Mouse (Mus musculus): ENCODE results near the gene Tex29. TPM values are rescaled to one million over a fixed set of nuclear protein-coding genes. Genes with fewer than 3 reads are reported as not detected.

Tex29 gene
- polyA plus RNA-seq (2012; ENCODE audit: insufficient read depth, insufficient read length, missing spikeins) = not detected in 2 replicates

DNA sequence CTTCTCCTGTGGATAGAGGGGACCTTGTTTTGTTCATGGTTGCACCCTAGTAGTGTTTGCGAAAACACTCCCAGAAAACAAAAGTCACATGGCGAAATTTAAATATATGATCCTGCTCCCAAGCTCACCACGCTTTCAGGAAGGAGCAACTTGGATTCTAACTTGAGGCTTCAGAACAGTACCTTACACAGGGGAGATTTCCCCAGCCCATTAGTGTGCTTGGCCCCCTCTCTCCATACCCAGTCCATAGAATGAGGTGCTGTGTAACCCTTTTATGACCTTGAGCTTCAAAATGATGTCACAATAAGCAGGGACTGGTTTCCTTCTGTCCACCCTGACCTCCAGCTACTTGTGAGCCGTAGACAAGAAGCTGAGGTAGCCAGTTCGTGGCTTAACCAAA is at the start of gene Tex29:
TSS of gene Tex29 (plus strand) at position 301 of the 400 bp plus-strand sequence.
- Histone ChIP-seq H3K4me1 (ENCODE audit: control insufficient read depth, insufficient read depth, insufficient read length, low read length) (no peaks in the 10 kb centered on the region), H3K27ac (replicated peaks; ENCODE audit: low read depth, low read length) (no peak within 1 kb of the TSS), H3K4me3 (ENCODE audit: insufficient read depth, low read depth, low read length) (no peak within 1 kb of the TSS)

DNA sequence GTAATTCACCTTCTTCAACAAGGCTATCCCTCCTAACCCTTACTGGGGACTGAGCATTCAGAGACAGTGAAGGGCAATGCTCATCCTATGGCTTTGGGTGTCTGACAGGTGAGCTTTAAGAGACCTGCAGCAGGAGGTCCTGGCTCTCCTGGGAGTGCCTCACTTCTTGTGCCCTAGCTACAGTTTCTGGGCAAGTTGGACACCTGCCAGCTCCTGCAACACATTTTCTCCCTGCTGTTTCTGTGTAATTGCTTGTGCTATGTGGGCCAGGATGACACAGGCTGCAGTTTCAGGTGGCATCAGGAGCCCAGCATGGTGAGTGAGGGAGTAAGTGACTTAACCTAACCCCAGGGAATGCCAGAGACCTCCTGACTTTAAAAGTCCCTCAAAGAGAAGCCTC is 45.3 kb upstream of the Tex29 start:
- Histone ChIP-seq H3K27ac (replicated peaks; ENCODE audit: low read depth, low read length) (no peak overlapping the region), H3K4me1 (ENCODE audit: control insufficient read depth, insufficient read depth, insufficient read length, low read length) (no peaks in the 10 kb centered on the region), H3K4me3 (ENCODE audit: insufficient read depth, low read depth, low read length) (no peak overlapping the region)

DNA sequence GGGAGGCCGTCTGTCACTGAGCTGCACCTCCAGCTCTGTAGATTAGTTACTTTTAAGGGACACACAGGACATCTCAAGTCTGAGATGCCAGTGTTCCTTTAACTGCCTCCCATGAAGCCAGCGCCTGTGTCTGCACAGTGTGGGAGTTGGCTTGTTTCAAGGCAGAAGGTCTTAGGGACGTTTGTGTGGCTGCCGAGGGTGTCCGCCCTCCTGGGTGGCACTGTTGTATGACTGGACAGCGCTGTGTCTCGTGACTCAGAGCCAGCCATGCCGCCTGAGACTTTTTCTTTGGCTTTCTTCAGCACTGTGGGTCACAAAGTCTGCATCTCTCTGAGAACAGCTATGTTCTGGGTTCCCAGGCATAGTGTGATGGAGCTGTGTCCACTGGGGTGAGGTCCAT is 43.1 kb upstream of the Tex29 start:
- no peaks in the 10 kb centered on the region for H3K4me1 ChIP-seq (ENCODE audit: control insufficient read depth, insufficient read depth, insufficient read length, low read length)
- H3K4me3 ChIP-seq (ENCODE audit: insufficient read depth, low read depth, low read length) = no peak overlapping the region
- no peak overlapping the region for H3K27ac ChIP-seq (replicated peaks; ENCODE audit: low read depth, low read length)

DNA sequence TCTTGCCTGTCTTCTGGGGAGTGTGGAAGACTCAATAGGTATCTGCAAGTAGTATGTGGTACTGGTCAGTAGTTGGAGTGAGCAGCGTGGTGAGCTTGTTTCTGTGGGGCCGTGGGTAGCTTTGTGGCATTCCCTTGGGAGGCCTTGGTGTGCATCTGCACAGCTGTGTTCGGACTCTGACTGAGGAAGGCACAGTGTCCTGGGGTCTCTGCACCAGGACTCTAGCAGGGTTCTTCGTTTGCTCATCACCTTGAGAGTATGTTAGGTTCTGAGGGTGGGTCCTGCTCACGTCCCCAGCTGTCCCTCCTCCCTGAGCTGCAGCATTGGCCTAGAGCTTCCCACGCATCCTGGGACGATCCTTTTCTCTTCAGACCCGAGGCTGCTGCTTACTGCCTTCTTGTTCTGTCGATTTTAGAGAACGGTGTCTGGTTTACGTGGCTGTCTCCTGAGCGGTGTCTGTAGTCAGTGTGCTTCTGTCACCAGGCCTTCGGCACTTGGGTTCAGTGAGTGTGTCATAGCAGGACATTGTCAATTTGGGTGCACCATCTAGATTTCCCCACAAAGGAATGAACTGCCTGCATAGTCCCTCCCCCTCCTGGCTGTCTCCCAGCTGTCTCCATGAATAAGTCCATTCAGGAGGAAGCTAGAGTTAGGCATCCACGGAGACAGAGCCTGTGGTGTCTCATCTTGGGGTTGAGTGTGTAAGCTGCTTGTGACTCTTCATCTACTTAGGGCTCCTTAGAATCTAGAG is 42.4 kb upstream of the Tex29 start:
- Histone ChIP-seq H3K4me3 (ENCODE audit: insufficient read depth, low read depth, low read length) (no peak overlapping the region), H3K27ac (replicated peaks; ENCODE audit: low read depth, low read length) (no peak overlapping the region), H3K4me1 (ENCODE audit: control insufficient read depth, insufficient read depth, insufficient read length, low read length) (no peaks in the 10 kb centered on the region)

DNA sequence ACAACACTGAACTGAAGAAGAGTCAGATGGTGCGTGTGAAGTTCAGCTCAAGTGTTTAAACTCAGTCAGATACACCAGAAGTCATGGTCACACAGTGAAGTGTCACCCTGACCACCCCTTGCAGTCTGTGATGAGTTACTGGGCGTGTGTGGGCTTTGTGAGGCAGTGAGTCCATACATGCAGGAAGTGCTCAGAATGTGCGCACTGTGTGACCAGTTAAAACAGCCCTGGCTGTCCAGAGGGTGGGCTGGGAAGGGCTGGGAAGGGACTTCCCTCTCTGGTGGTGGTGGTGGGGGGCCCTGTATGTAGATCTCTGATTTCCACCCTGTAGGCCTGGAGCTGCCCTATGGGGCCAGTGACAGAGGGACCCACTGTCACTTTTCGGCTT is 41.8 kb upstream of the Tex29 start:
- Histone ChIP-seq H3K4me3 (ENCODE audit: insufficient read depth, low read depth, low read length) (no peak overlapping the region), H3K27ac (replicated peaks; ENCODE audit: low read depth, low read length) (no peak overlapping the region), H3K4me1 (ENCODE audit: control insufficient read depth, insufficient read depth, insufficient read length, low read length) (no peaks in the 10 kb centered on the region)

DNA sequence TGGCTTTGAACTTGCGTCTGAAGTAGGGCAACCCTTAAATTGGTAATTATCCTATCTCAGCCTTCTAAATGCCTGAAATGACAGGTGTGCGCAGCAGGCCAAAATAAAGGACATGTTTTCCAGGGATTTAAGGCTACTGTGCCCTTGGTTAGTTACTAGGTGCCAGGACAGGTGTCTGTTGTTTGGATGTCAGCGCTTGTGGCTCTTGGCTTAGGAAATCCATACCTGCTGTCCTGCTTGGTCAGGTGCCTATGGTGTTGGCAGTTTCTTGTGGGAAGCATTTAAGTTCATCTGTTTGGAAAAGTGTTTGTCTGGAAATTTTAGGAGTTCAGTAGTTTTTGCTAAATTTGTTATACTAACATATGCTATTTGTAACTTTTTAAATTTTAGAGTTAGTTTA is 41.2 kb upstream of the Tex29 start:
- H3K4me3 ChIP-seq (ENCODE audit: insufficient read depth, low read depth, low read length) = no peak overlapping the region
- H3K27ac ChIP-seq (replicated peaks; ENCODE audit: low read depth, low read length) = no peak overlapping the region
- H3K4me1 ChIP-seq (ENCODE audit: control insufficient read depth, insufficient read depth, insufficient read length, low read length) = no peaks in the 10 kb centered on the region

DNA sequence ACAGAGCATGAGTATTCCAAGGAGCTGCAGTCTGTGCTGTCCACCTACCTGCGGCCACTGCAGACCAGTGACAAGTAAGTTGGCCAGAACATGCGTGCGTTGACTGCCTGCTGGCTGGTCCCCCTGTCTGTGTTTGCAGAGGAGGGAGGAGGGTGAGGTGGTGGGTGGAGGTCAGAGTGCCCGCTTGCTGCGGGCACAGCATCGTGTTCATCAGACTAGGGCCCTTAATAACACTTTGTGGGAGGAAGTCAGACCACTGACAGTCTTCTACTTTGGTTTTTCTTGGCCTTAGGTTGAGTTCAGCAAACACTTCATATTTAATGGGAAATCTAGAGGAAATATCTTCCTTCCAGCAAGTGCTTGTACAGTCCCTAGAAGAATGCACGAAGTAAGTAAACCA is 39.8 kb upstream of the Tex29 start:
- no peaks in the 10 kb centered on the region for H3K4me1 ChIP-seq (ENCODE audit: control insufficient read depth, insufficient read depth, insufficient read length, low read length)
- H3K4me3 ChIP-seq (ENCODE audit: insufficient read depth, low read depth, low read length) = no peak overlapping the region
- no peak overlapping the region for H3K27ac ChIP-seq (replicated peaks; ENCODE audit: low read depth, low read length)

DNA sequence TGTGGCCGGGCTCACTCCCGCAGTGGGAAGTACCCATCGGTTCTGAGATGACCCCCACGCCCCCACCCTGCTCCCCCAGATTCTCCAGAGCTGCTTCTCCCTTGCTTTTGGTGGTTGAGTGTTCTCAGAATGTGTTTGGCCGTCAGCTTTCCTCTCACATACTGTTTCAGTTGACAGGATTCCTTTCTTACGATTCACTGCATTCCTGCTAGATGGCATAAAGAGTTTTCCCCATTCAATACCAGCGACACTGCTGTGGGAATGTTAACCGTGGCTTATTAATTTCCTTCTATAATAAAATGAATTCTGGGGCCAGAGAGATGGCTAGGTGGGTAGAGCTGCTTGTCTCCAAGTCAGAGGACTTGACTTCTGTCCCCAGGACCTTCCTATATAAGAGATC is 38.7 kb upstream of the Tex29 start:
- H3K4me1 ChIP-seq (ENCODE audit: control insufficient read depth, insufficient read depth, insufficient read length, low read length) = no peaks in the 10 kb centered on the region
- no peak overlapping the region for H3K27ac ChIP-seq (replicated peaks; ENCODE audit: low read depth, low read length)
- no peak overlapping the region for H3K4me3 ChIP-seq (ENCODE audit: insufficient read depth, low read depth, low read length)

DNA sequence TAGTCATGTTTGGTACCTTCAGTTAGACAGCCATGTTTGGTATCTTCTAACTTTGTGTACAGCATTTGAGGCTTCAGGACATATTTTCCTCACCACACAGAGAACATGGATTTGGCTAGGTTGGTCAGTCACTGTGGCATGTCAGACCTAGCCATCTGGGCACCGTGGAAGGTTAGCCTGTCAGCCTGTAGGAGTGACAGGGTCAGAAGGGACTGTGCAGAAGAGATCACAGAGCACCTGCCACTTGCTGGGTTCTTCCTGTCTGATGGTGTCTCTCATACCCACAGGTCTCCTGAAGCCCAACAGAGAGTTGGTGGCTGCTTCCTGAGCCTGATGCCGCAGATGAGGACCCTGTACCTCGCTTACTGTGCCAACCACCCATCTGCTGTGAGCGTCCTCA is 35.4 kb upstream of the Tex29 start:
- H3K27ac ChIP-seq (replicated peaks; ENCODE audit: low read depth, low read length) = no peak overlapping the region
- no peaks in the 10 kb centered on the region for H3K4me1 ChIP-seq (ENCODE audit: control insufficient read depth, insufficient read depth, insufficient read length, low read length)
- no peak overlapping the region for H3K4me3 ChIP-seq (ENCODE audit: insufficient read depth, low read depth, low read length)

DNA sequence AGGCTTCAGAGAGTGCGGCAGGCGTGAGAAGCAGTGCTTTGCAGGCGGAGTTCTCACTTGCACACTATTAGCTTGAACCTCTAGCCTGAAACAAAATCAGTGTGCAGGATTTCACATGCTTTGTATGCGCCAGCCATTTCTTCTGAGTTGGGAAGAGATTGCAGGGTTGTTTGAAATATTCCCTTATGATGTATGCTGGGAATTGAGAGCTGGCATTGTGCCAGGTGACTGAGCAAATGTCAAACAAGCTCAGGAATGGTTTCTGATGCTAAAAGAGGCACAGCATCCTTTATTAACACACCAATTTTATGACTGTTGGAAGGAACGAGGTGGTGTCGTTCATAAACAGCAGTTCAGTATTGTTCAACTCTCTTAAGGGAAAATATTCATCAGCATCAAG is 34.0 kb upstream of the Tex29 start:
- H3K27ac ChIP-seq (replicated peaks; ENCODE audit: low read depth, low read length) = no peak overlapping the region
- H3K4me3 ChIP-seq (ENCODE audit: insufficient read depth, low read depth, low read length) = no peak overlapping the region
- H3K4me1 ChIP-seq (ENCODE audit: control insufficient read depth, insufficient read depth, insufficient read length, low read length) = no peaks in the 10 kb centered on the region

DNA sequence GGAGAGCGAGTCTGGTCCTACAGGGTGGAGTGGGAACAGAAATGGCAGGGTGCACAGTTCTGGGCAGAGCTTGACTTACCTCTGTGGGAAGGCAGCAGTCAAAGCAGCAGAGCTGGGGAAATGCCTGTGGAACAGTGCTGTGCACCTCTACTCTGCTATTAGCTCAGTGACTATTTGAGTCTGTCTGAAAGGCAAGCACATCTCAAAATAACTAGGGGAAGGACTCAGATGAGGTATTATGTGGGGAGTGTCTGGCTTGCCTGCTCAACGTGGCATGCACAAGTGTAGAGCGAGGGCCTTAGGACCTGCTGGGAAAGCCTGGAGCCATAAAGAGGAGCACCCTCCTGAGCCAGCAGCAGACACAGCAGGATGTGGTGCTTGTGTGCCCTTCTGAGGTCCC is 32.9 kb upstream of the Tex29 start:
- H3K4me1 ChIP-seq (ENCODE audit: control insufficient read depth, insufficient read depth, insufficient read length, low read length) = no peaks in the 10 kb centered on the region
- H3K27ac ChIP-seq (replicated peaks; ENCODE audit: low read depth, low read length) = no peak overlapping the region
- H3K4me3 ChIP-seq (ENCODE audit: insufficient read depth, low read depth, low read length) = no peak overlapping the region

DNA sequence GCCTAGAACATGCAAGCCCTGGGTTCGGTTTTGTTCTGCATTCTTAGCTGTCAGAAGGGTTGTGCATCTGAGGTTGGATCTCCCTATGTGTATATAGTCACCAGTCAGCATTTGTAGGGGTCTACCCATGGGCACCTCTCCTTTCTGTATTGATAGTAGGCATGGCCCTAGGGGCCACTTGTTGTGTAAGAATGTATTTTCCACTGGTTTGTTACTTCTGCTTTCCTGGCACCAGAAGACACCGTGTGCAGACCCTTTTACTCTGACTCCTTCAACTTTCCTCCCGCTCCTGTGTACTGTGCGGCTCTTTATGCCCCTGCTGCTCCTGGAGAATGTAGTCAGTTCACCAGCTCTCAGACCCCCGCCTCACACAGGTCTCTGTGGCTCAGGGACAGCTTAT is 32.2 kb upstream of the Tex29 start:
- Histone ChIP-seq H3K27ac (replicated peaks; ENCODE audit: low read depth, low read length) (no peak overlapping the region), H3K4me1 (ENCODE audit: control insufficient read depth, insufficient read depth, insufficient read length, low read length) (no peaks in the 10 kb centered on the region), H3K4me3 (ENCODE audit: insufficient read depth, low read depth, low read length) (no peak overlapping the region)

DNA sequence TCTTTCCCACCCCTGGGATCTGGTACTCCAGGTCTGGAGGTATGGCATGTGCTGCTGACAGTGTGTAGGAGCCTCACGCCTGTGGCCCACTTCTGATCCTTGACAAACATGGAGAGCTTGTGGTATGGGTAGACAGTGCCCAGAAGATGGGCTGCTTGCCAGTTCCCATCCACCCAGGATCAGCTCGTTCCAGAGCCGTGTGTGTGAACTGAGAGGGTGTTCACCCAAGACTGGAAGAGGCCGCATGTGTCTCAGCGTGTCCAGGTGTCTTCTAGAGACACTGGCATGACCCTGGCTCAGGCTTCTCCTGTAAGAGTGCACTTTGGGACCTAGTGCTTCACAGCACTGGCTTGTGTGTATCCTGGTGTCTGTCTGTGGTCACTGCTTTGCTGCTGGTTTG is 29.8 kb upstream of the Tex29 start:
- Histone ChIP-seq H3K27ac (replicated peaks; ENCODE audit: low read depth, low read length) (no peak overlapping the region), H3K4me1 (ENCODE audit: control insufficient read depth, insufficient read depth, insufficient read length, low read length) (no peaks in the 10 kb centered on the region)

DNA sequence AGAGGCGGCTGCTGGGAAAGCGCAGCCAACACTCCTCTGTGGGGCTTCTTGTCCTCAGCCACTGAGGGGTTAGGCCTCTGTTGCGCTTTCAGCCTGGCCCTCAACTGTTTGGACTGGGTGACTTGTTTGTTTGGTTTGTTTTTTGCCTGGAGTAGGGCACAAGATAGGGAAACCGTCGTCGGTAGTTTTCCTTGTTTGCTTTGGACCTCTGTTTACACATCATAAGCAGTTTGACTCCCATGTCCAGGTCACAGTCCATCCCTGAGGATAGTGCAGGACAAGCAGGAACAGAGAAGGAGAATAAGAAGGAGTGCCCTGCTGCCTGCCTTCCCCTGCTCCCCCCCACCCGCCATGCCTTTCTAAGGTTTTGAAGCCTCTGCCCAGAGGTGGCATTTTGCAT is 26.5 kb upstream of the Tex29 start:
- Histone ChIP-seq H3K4me1 (ENCODE audit: control insufficient read depth, insufficient read depth, insufficient read length, low read length) (no peaks in the 10 kb centered on the region), H3K27ac (replicated peaks; ENCODE audit: low read depth, low read length) (no peak overlapping the region), H3K4me3 (ENCODE audit: insufficient read depth, low read depth, low read length) (no peak overlapping the region)

More for the DNA sequence above, 29.8 kb upstream of the Tex29 start:
- no peak overlapping the region for H3K4me3 ChIP-seq (ENCODE audit: insufficient read depth, low read depth, low read length)

DNA sequence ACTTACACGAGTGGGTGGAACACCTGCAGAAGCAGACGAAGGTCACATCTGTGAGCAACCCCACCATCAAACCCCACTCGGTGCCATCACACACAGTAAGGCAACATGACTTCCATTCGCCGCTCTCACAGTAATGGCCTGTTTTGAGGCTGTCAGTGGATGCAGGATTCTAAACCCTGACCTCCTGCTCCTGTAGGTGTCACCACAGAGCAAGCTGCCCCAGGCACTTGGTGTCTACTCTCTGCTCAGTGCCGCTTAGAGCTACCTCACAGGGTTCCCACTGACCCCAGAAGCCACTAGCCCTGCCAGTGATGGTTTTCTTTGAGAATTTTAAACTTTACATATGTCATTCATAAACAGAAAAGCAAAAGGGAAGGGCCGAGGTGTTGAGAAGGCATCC is 25.1 kb upstream of the Tex29 start:
- H3K4me1 ChIP-seq (ENCODE audit: control insufficient read depth, insufficient read depth, insufficient read length, low read length) = no peaks in the 10 kb centered on the region
- H3K4me3 ChIP-seq (ENCODE audit: insufficient read depth, low read depth, low read length) = no peak overlapping the region
- H3K27ac ChIP-seq (replicated peaks; ENCODE audit: low read depth, low read length) = no peak overlapping the region

DNA sequence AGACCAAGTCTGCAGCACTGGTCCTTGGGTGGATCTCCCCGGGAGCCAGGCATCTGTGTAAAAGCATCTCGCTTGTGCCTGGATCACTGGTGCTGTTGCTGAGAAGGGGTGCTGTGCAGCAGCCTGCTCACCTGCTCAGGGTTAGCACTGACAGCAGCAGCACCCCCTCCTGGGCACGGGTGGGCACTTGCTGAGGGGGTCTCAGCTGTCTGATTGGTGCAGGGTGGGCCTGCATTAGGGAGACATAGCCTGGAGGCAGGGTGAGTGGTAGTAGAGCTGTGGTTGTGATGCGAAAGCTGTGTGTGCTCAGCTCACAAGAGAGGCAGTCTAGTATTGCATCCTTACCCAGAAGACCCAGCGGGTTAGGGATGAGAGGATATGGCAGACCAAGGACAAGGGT is 20.1 kb upstream of the Tex29 start:
- Histone ChIP-seq H3K4me3 (ENCODE audit: insufficient read depth, low read depth, low read length) (no peak overlapping the region), H3K27ac (replicated peaks; ENCODE audit: low read depth, low read length) (no peak overlapping the region), H3K4me1 (ENCODE audit: control insufficient read depth, insufficient read depth, insufficient read length, low read length) (no peaks in the 10 kb centered on the region)
